Mouse (Mus musculus) spleen, adult 2 months (tissue): Measurements from ENCODE around the gene Epm2aip1.

ENCODE experiments used
- CTCF ChIP-seq: fragments of 200-500 bp; IDR thresholded peaks from 2 replicates; pipeline ENCODE4 v1.5.1; 2011; ENCODE audit warnings: mild to moderate bottlenecking, inconsistent platforms; ENCODE audit not compliant: insufficient read depth, insufficient read length, insufficient replicate concordance; ENCODE audit errors: extremely low read depth
- POLR2A ChIP-seq: fragments of 200-500 bp; IDR thresholded peaks from 2 replicates; pipeline ENCODE4 v1.6.1; 2011; ENCODE audit warnings: low read depth, low read length, inconsistent platforms

- TF ChIP-seq POLR2A: no peak
- no peak for TF ChIP-seq CTCF
Observed at GRCm38 (mm10) chr9:111313793-111314192, 42.1 kb downstream of the Epm2aip1 start.
